Mouse (Mus musculus): ENCODE measurements around the gene Paqr9.

DNA sequence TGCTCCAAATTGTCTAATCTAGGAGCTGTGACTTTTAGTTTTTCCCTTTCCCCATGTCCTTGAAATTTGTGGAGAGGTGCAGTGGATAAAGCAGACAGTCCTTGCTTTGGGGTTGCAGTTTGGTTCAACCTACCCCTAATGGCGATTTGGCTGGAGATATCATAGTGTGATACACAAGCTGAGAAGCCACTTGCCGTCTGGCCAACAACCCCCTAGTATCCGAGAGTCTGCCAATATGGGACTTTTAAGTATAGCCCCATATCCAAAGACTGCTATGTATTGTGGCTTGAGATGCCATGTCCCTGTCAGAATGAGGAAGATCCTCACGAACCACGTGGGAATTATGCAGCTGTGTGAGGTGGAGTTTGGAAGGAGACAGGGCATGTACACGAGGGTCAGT lies 34.1 kb upstream of the Paqr9 start:
- TF ChIP-seq CTCF (IDR thresholded peaks at IDR 0.05; ENCODE audit: control insufficient read depth, insufficient read depth, insufficient replicate concordance, low read depth, low read length) (no peak), POLR2A (IDR thresholded peaks at IDR 0.05; ENCODE audit: control insufficient read depth, low read depth, low read length) (no peak)

Data from testis, adult 2 months (tissue).